Mouse (Mus musculus): ENCODE measurements at regions not wholly inside any gene's neighbourhood (a gene's known extent, or its start where the extent isn't known, plus 50 kb on each side); places are given as distances from the start of the nearest gene placed in this dataset.

DNA sequence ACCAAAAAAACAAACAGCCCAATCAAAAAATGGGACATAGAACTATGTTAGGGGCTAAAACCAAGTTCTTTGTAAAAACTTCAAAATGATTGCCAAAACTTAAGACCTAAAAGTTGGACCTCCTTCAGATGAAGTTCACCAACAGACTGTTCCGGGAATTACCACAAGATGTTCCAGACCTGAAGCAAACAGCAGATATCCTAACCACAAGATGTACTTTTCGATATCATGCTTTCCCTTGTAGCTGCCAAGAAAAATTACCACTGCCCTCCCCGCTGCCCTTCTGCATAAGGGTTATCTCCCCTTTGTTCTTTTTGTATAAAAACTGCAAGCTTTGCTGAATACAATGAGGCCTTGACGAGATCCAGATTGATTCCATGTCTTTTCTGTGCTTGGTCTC is 214.0 kb upstream of the Ube2dnl1 start:
- no peak for DNase-seq (ENCODE audit: low spot score)

DNA sequence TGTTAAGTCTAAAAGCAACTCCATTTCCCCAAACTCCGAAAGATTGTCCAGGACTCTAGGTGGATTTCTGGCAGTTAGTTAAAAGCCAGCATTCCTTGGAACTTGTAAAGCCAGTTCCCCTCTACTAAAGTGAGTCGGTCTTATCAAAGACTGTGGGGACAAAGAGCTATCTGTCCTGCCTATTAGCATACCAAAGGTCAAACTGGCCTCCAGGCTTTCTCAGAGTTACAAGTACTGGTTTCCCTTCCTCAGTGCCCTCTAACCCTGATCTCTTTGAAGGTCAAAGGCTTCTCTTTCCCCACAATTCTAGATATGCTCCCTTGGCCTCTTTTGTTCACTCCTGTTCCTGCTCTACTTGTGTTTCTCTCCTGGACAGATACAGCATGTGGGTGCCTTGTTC is 210.3 kb upstream of the Ube2dnl1 start:
- peak; percentile 26 for DNase-seq (ENCODE audit: low spot score)

DNA sequence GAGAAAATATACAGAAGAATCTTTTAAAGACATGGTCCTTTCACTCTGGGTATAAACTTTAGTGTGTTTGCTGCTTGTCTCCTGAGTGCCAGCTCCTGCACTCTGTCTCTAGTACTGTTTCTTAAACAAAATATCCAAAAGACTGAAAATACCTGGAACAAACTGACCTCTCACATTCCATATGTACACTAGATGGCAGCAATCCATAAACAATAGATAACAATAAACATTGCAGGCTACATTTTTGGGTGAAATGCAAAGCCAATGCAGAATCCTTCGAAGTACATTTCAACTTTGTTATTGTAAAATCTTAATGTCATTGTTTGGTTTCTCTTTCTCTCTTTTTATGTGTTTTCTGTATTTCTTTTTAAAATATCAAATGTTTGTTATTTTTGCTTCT is 176.6 kb upstream of the Ube2dnl1 start:
- no peak for DNase-seq (ENCODE audit: low spot score)
